In the genomic region with DNA sequence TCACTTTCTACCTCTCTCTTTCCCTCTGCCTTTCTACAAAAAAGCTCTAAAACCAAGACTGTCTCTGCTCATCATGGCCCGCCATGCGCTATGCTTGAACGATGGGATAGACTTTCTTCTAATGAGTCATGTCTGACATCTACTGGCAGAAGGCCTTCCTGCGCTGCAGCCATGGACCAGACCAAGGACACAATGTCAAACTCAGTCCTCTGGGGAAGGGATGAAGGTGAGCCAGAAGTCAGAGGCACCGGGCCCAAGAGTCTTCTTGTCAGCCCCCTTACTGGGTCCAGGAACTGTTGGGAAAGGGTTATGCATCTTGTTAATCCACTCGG, we compare ENCODE assay signal across 9 mouse cellular contexts.
DNase-seq lines count a peak whose midpoint lies in the region; ATAC-seq and TF ChIP-seq lines count a peak whose summit lies in the region.
"Had no signal": no experiment of that assay in that cellular context is flagged by ENCODE, and none has a peak within 500 bp of the region (broad histone marks: within the 10 kb centered on the region; RNA-seq: fewer than 3 reads in every experiment).

No protein-coding gene starts in this region.

- H3K27me3 ChIP-seq in heart, adult 2 months (ENCODE audit: control insufficient read depth, insufficient read depth, low read length): no peaks in the 10 kb centered on the region
- peaks cover 6% of the 10 kb centered on the region; the same call in 1 of the 2 replicates for H3K27me3 ChIP-seq in E14TG2a.4 (ENCODE audit: insufficient read depth, low read length)
- H3K27me3 ChIP-seq in hindbrain, embryonic 16.5 days (replicated peaks; ENCODE audit: control insufficient read depth, insufficient read depth, low read length): no peaks in the 10 kb centered on the region

- intact Hi-C loops in heart, adult 2 months (cut with DNase I): loop anchor here (1.0 to 10.0 kb wide), 2 partner anchors 426 to 806 kb away; no protein-coding TSS in a partner anchor

- no peaks in the 10 kb centered on the region for H3K9me3 ChIP-seq in E14TG2a.4 (ENCODE audit: low read length)
- H3K9me3 ChIP-seq in hindbrain, embryonic 16.5 days (ENCODE audit: control insufficient read depth, low read length): no peaks in the 10 kb centered on the region

- H3K36me3 ChIP-seq in heart, adult 2 months (ENCODE audit: control insufficient read depth, insufficient read depth, low read length): no peaks in the 10 kb centered on the region
- H3K36me3 ChIP-seq in E14TG2a.4 (ENCODE audit: insufficient read depth, low read length): no peaks in the 10 kb centered on the region
- H3K36me3 ChIP-seq in hindbrain, embryonic 16.5 days (ENCODE audit: control insufficient read depth, insufficient read depth, low read length): no peaks in the 10 kb centered on the region

- no peak overlapping the region for H3K4me3 ChIP-seq in heart, adult 2 months
- no peak overlapping the region for H3K4me3 ChIP-seq in E14TG2a.4 (replicated peaks; ENCODE audit: low read length)
- no peak overlapping the region for H3K4me3 ChIP-seq in hindbrain, embryonic 16.5 days (ENCODE audit: low read length)

- peak; percentile 69 for TF ChIP-seq CTCF in heart, adult 2 months (IDR thresholded peaks at IDR 0.05)
- peak; percentile 53 for TF ChIP-seq CTCF in E14TG2a.4 (conservative IDR thresholded peaks at IDR 0.05; ENCODE audit: low read length)

- no peaks in the 10 kb centered on the region for H3K79me2 ChIP-seq in heart, adult 2 months (replicated peaks; ENCODE audit: control insufficient read depth, insufficient read depth, low read length)

- TF ChIP-seq EP300 in heart, adult 2 months (IDR thresholded peaks at IDR 0.05; ENCODE audit: insufficient read depth, low read depth, low read length): peak; percentile 49; the same call in 1 of the 2 replicates

- peak in 1 of 2 experiments; percentile 8 for DNase-seq in heart, adult 2 months
- DNase-seq in heart, adult 8-10 months (ENCODE audit: low spot score): no peak
- peak; percentile 85 for DNase-seq in embryo, embryonic 10 days (ENCODE audit: low spot score)
- peak; percentile 24 for DNase-seq in yolk sac, embryonic 10.5 days (ENCODE audit: low spot score)

- H3K9ac ChIP-seq in heart, adult 2 months (ENCODE audit: low read depth, low read length): no peak overlapping the region
- H3K9ac ChIP-seq in hindbrain, embryonic 16.5 days (ENCODE audit: low read depth, low read length): no peak overlapping the region

- ATAC-seq in hindbrain, embryonic 16.5 days: peak; percentile 67; the same call in 1 of the 2 replicates
- peak; percentile 98 for ATAC-seq in megakaryocyte progenitor cell, adult 5-6 weeks (replicated peaks; ENCODE audit: poor library complexity)
- no peak for ATAC-seq in monocyte, adult 5-6 weeks (replicated peaks; ENCODE audit: insufficient number of reproducible peaks, low FRiP score, low TSS enrichment, poor library complexity, severe bottlenecking)
- ATAC-seq: Patski had no signal

- H3K4me2 ChIP-seq in hindbrain, embryonic 16.5 days (ENCODE audit: low read length): no peak overlapping the region

- no peak overlapping the region for H3K27ac ChIP-seq in heart, adult 2 months
- no peak overlapping the region for H3K27ac ChIP-seq in hindbrain, embryonic 16.5 days (ENCODE audit: low read depth, low read length)

- H3K4me1 ChIP-seq in heart, adult 2 months (ENCODE audit: control insufficient read depth, insufficient read depth, low read length): no peaks in the 10 kb centered on the region
- H3K4me1 ChIP-seq in E14TG2a.4 (replicated peaks; ENCODE audit: low read depth, low read length): peaks cover 6% of the 10 kb centered on the region; the same call in 1 of the 2 replicates
- H3K4me1 ChIP-seq in hindbrain, embryonic 16.5 days (ENCODE audit: control insufficient read depth, insufficient read depth, low read depth, low read length): no peaks in the 10 kb centered on the region; the same call in 1 of the 2 replicates

- no peak for TF ChIP-seq POLR2A in heart, adult 2 months (IDR thresholded peaks at IDR 0.05; ENCODE audit: insufficient read depth, low read depth, low read length)

- WGBS in heart, adult 2 months: 7% methylated on average over 6 of the region's 6 CpGs
- WGBS in hindbrain, embryonic 16.5 days: 12% methylated on average over 6 of the region's 6 CpGs
